Mouse (Mus musculus) lung, adult 2 months (tissue): Measurements from ENCODE around the gene Exoc2.

Source experiments
- CTCF ChIP-seq: fragments of 200-500 bp; IDR thresholded peaks from 2 replicates; pipeline ENCODE4 v1.5.1; 2011; ENCODE audit warnings: mild to moderate bottlenecking, low read length, control low read depth; ENCODE audit not compliant: insufficient read depth
- POLR2A ChIP-seq: fragments of 200-500 bp; IDR thresholded peaks from 2 replicates; pipeline ENCODE4 v1.6.1; 2011; ENCODE audit warnings: low read depth, mild to moderate bottlenecking, control low read depth, low read length, borderline replicate concordance; ENCODE audit errors: extremely low read depth

DNA sequence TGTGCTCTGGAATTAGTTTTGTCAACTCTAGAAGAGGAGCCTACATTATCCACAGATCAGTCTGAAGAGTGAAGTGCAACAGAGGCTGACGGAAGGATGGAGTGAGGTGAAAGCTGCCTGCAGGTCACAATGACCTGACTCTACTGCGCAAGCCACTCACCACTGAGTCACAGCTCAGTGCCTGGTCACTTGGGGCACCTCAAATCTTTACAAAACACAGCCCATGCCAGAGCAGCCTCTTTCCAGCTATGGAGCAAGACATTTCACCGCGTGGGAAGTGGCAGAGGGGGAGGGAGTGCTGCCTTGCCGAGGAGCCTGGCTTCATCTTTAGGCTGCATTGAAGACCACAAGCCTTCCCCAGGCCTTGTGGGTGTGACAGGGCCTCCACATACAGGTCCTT is 159.6 kb downstream of the Exoc2 start:
- TF ChIP-seq CTCF (no peak), POLR2A (no peak)
